Mouse (Mus musculus): ENCODE data around the gene Jrkl.

Jrkl gene

GRCm38 (mm10) chr9:13245481-13245880 is at the start of gene Jrkl:
Gene Jrkl, minus strand, starts transcription at chr9:13245829.
- peak; percentile 34 for DNase-seq (ENCODE audit: low spot score)

- DNase-seq (ENCODE audit: low spot score), result no peak
Observed at GRCm38 (mm10) chr9:13287482-13287881, 41.9 kb upstream of the Jrkl start.

GRCm38 (mm10) chr9:13273219-13273618 is 27.6 kb upstream of the Jrkl start:
- DNase-seq (ENCODE audit: low spot score), result no peak

DNA sequence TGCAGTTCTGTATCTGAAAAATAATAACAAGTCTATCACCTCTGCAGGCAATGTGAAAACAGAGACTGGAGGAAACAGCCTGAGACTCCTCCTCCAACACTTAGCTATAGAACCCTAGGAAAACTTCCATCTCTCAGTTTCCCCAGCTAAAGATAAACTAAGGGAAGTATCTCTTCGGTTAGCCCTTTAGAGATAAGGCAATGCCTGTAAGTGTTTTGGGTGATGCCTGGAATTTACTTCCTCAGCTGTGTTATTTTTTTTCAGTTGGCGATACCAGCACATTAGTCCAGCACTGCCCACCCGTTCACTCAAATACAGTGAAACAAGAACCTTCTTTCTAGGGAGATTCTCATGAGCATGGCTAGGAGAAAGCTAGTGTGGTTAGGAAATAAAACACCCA is 15.4 kb upstream of the Jrkl start:
- no peak for DNase-seq (ENCODE audit: low spot score)

DNA sequence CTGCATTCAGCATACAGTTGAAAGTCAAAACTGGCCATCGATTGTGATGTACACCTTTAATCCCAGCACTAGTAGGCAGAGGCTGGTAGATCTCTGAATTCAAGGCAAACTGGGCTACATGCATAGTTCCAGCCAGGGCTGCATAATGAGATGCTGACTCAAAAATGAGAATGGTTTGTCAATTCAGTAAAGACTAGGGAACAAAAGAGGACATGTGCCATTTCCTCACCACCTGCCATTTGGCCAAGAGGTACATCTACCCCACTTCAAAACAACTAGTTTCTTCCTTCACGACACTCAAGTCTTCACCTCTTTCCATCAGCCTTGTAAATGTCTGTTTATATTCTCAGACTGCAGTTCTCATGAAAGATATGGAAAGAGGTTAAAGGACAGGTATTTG is 12.5 kb upstream of the Jrkl start:
- no peak for DNase-seq (ENCODE audit: low spot score)

DNA sequence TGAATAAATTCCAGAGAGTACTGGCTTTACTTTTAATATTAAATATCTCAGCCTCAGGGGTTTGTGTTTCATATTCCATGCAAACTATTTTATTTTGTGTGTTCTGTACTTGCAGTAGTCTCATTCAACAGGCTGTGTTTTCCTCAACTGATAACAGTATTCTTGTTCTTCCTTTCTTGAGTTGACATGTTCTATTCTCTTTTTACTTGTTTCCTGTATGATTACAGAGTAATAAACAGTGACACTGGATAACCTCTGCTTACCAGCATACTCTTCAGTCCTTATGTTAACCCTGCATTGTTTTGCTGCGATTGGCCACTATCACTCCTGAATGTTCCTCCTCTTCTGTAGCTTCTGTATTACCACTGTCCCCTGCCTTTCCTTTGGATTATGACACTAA is 11.1 kb upstream of the Jrkl start:
- no peak for DNase-seq (ENCODE audit: low spot score)

DNA sequence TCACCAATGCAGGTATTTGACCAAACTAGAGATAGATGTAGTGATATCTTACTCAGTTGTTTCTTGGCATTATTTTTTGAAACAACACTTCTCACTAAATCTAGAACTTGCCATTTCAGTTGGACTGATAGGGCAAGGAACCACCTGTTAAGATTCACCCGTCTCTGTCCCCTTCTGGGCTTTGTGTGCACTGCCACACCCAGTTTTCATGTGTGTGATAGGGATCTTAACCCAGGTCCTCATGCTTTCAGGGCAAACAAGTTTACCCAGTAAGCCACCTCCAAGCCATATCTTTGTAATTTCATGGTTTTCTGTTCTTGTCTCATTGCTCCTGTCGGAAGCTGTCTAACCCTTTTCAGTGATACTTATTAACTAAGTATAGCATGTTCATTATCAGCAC is 5.6 kb upstream of the Jrkl start:
- no peak for DNase-seq (ENCODE audit: low spot score)

DNA sequence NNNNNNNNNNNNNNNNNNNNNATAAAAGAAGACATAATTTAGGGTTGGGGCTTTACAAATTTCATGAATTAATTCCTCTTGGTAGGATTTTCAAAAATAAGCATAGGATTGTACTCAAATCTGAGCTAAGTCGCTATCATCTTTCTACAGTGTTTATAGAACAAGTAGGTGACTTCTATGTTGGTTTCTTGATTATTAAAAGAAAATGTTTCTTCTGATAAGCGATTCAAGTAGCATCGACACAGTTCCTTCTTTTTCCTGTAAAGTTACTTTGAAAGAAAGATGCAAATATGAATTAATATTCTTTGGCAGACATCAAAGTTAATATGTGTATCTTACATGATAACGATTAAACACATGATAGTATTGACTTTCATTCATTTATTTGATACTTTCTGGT is 2.5 kb upstream of the Jrkl start:
- no peak for DNase-seq (ENCODE audit: low spot score)

GRCm38 (mm10) chr9:13246815-13247638 is 1.4 kb upstream of the Jrkl start, which contains the start of gene Ccdc82:
Gene Ccdc82, plus strand, starts transcription at chr9:13246955.
- DNase-seq (ENCODE audit: low spot score), result peak; percentile 90

DNA sequence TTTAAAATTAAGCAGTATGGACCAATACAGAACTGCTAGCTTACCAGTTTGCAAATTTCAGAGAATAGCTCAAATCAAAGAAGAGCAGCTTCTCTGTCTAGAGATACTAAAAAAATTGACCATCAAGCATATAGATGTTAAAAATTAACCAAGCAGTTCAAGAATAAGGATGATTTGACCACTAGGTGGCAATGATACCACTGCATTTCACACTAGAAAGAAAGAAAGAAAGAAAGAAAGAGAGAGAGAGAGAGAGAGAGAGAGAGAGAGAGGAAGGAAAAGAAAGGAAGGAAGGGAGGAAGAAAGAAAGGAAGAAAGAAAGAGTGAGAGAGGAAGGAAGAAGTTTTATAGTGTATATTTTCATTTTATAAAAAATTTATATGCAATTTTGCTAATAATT is 3.3 kb downstream of the Jrkl start:
- DNase-seq (ENCODE audit: low spot score), result peak; percentile 43

- no peak for DNase-seq (ENCODE audit: low spot score)
Observed at GRCm38 (mm10) chr9:13231545-13232216, 13.9 kb downstream of the Jrkl start.

- no peak for DNase-seq (ENCODE audit: low spot score)
Observed at GRCm38 (mm10) chr9:13230553-13230952, 15.1 kb downstream of the Jrkl start.

GRCm38 (mm10) chr9:13225872-13226271 is 19.8 kb downstream of the Jrkl start:
- DNase-seq (ENCODE audit: low spot score), result no peak

GRCm38 (mm10) chr9:13206369-13206768 is 39.3 kb downstream of the Jrkl start:
- DNase-seq (ENCODE audit: low spot score), result no peak

DNA sequence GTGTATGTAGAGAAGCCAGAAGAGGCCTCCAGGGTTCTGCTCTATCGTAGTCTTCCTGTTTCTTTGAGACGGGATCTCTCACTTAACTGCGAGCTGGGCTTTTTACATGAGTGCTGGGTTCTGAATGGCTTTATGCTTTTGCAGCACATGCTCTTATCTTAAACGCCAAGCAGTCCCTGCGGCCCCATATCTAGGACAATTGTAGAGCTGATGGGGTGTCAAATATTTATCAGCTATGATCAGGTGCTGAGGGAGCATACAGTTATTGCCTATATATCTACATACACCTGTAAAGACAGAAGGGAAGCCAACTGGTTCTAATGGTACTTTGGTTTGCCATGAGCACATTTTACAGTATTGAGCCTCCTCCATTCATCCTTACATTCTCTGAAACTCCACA is 41.9 kb downstream of the Jrkl start:
- DNase-seq (ENCODE audit: low spot score), result peak; percentile 56

GRCm38 (mm10) chr9:13203109-13203508 is 42.5 kb downstream of the Jrkl start:
- DNase-seq (ENCODE audit: low spot score), result peak; percentile 6

GRCm38 (mm10) chr9:13200079-13200478 is 45.5 kb downstream of the Jrkl start:
- DNase-seq (ENCODE audit: low spot score), result no peak

- DNase-seq (ENCODE audit: low spot score), result peak; percentile 32
Observed at GRCm38 (mm10) chr9:13195762-13196161, 49.9 kb downstream of the Jrkl start.

DNA sequence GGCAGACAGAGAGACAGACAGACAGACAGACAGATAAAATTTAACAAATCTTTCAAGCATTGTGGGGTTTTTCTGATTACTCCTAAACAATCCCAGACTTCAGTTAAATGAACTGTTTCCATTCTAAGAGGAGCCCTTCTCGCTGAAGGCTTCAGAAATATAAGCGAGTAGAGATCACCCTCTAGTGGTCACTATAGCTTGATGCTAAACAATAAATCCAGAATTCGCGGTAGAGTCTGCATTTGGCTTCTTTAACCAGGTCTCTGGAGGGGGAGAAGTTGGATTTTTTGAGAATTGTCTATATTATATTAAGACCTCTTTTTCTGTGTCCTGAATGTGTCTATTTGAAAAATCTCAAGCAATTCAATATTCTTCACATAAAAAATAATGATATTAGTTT is 50.4 kb downstream of the Jrkl start:
- DNase-seq (ENCODE audit: low spot score), result peak; percentile 29

GRCm38 (mm10) chr9:13194619-13195018 is 51.0 kb downstream of the Jrkl start:
- DNase-seq (ENCODE audit: low spot score), result no peak

All from c-Kit-positive CD71-positive TER-119-positive erythroid progenitor cells, embryonic 14.5 days (primary cell).